Mouse (Mus musculus): ENCODE results near the gene Cnksr1.

Gene Cnksr1

DNA sequence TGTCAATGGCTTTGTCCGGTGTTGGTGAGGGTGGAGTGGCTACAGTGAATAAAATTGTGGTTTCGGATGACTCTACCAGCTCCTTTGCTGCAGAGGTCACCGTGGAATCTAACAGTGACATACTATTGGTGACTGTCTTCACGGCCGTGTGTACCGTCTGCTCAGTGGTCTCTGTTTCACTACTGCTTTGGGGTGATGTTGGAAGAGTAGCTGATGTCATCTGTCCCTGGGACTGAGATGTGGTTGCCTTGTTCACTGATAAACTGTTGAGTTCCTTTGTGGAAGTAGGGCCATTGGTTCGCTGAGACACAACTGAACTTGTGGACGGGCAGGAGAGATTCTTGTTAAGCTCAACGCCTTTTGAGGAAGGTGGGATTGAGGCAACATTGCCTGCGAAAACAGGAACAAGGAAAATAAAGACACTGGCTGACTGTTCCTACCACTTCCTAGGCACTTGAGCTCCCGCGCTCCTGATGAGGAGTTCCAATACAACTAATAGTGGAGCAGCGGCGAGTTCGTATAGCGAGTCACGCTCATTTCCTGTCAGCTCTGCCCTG, 34.8 kb downstream of the Cnksr1 start:
- DNase-seq (ENCODE audit: low spot score in 2 of 2), result no peak

DNA sequence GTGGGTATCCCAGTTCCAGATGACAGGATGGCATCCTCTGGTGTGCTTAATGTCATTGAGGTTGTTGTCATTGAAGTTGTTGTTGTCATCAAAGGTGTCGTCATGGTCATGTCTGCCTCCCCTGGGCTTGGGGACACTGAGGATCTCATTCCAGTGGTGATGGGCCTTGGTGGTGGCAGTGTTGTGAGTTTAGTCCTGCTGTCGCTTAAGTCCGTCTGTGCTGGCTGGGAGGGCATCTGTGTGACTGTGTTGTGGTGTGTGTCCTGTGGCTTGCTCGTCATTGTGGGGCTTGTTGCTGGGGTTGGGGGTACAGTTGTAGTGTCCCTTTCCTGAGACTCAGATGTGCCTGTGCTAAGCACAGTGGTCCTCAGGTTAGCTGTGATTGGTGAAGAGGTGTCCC, 35.3 kb downstream of the Cnksr1 start, which contains the start of gene Gm7534:
Gene Gm7534, minus strand, starts transcription at position 101 of the 400 bp plus-strand sequence.
- no peak for DNase-seq (ENCODE audit: low spot score in 2 of 2)

DNA sequence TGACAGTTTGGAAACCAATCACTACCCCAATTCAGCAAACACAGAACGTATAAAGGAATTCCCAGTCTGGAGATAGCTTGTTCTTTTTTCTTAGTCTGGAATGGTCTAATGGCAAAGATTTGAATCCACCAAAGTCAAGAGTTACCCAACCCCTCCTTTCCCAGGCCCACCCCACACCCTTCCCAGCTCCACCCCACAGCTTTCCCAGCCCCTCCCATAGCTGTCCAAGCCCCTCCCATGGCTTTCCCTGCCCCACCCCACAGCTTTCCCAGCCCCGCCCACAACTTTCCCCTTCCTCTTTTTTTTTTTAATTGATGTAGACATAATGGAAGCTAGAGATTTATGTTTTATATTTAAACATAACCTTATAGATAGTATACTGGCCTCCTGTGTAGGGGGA, 38.8 kb downstream of the Cnksr1 start:
- no peak for DNase-seq (ENCODE audit: low spot score in 2 of 2)

DNA sequence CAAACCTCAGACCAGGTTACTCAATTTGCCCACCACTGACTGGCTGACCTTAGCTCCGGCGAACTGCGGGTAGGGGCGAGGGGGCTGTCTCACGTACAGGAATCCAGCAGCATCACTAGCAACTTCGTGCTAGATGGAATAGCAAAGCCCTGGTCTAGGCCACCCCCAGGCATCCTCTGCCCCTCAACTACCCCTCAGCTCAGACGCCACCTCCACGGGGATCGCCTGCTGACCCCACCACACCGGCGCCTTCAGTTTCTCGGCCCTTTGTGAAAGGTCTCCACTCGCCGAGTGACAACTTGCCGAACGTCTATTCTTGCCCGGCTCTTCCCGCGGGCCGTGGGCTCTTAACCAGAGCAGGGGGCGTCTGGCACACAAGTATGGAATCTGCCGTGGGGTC, 51.9 kb downstream of the Cnksr1 start:
- DNase-seq (ENCODE audit: low spot score in 2 of 2), result peak in 1 of 2 experiments; percentile 29

DNA sequence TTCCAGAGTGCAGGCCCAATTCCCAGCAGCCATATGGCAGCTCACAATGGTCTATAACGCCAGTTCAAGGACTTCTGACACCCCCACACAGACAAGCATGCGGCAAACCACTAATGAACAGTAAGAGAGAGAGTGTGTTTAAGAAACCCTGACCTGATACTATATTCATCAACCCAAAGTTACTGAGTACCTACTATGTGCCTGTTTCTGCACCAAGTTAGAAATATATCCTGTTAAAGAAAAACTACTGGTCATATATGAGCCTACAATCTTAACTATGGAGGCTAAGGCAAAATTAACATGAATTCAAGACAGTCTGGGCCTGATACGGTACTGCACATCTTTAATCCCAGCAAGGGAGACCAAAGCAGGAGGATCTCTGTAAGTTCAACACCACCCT, 52.6 kb downstream of the Cnksr1 start:
- no peak for DNase-seq (ENCODE audit: low spot score in 2 of 2)

DNA sequence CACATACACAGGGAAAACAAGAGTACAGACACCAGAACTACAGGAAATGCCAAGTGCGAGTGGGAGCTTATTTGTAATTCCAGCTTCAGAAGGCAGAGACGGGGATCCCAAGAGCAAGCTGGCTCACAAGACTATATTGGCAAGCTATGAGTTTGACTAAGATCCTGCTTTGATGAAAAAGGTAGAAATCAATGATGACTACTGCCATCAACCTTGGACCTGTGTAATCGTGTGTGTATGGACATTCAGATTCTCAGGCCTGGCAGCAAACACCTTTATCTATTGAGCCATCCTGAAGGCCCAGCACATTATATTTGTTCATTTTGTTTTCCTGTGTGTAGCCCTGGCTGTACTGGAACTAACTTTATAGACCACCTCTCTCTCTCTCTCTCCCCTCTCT, 54.5 kb downstream of the Cnksr1 start:
- DNase-seq (ENCODE audit: low spot score in 2 of 2), result no peak

DNA sequence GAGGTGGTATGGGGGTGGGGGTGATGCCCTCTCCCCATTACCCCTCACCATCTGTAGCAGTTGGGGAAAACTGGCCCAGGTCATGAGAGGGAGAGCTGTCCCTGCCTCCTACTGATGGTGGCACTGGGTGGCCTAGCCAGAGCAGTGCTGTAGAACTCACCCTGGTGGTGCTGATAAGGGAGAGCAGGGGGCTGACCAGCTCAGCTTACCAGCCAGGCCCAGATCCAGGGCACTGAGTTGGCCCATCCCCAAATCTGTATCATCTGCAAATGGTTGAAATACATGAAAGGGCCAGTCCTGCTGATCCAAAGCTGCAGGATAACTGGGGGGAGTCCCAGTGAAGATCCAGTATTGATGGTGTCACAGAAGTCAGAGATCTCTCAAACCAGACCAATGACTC, 56.4 kb downstream of the Cnksr1 start:
- no peak for DNase-seq (ENCODE audit: low spot score in 2 of 2)

DNA sequence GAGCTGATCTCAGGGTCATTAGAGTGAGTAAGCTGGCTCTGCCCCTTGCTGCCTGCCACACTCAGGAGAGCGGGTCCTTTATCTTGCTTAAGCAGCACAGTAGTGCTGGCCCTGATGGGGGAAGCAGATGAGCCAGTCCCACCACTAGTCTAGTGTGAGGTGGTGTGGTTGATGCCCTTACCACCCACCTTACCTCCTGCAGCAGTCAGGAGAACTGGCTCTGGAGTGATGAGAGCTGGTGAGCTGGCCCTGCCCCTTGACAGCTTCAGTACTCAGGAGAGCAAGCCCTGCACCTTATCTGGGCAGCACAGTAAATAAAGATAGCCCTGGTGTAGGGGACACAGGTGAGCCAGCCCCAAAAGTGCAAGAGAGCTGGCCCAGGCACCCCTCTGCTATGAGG, 57.1 kb downstream of the Cnksr1 start:
- DNase-seq (ENCODE audit: low spot score in 2 of 2), result no peak
